In genomic region chr2:13855510-13855909, GRCm38 (mm10) we compare ENCODE assay signal across 9 mouse cellular contexts.
DNase-seq lines count a peak whose midpoint lies in the region; ATAC-seq lines count a peak whose summit lies in the region.
"Had no signal": no experiment of that assay in that cellular context is flagged by ENCODE, and none has a peak within 500 bp of the region (broad histone marks: within the 10 kb centered on the region; RNA-seq: fewer than 3 reads in every experiment).

No protein-coding gene starts in this region.

- no peak for ATAC-seq in forebrain, embryonic 16.5 days

- H3K4me2 ChIP-seq in forebrain, embryonic 16.5 days (ENCODE audit: low read length), result no peak overlapping the region
- H3K4me2 ChIP-seq: embryonic facial prominence, embryonic 13.5 days had no signal

- 72% methylated on average over 3 of the region's 3 CpGs for WGBS in forebrain, embryonic 16.5 days

- H3K4me3 ChIP-seq in forebrain, embryonic 16.5 days (replicated peaks; ENCODE audit: low read length), result no peak overlapping the region
- H3K4me3 ChIP-seq: embryonic facial prominence, embryonic 13.5 days had no signal

- no peaks in the 10 kb centered on the region for H3K36me3 ChIP-seq in forebrain, embryonic 16.5 days (ENCODE audit: control insufficient read depth, insufficient read depth)
- H3K36me3 ChIP-seq: embryonic facial prominence, embryonic 13.5 days had no signal

- H3K9me3 ChIP-seq in forebrain, embryonic 16.5 days (ENCODE audit: control insufficient read depth, low read length), result no peaks in the 10 kb centered on the region
- H3K9me3 ChIP-seq: embryonic facial prominence, embryonic 13.5 days had no signal

- no peak overlapping the region for H3K27ac ChIP-seq in forebrain, embryonic 16.5 days (ENCODE audit: low read length)
- H3K27ac ChIP-seq: embryonic facial prominence, embryonic 13.5 days had no signal

- no peaks in the 10 kb centered on the region for H3K4me1 ChIP-seq in forebrain, embryonic 16.5 days (replicated peaks; ENCODE audit: control insufficient read depth, insufficient read depth, low read length)
- H3K4me1 ChIP-seq: embryonic facial prominence, embryonic 13.5 days had no signal

- no peaks in the 10 kb centered on the region for H3K27me3 ChIP-seq in forebrain, embryonic 16.5 days (replicated peaks; ENCODE audit: control insufficient read depth, insufficient read depth, low read length)
- H3K27me3 ChIP-seq: embryonic facial prominence, embryonic 13.5 days had no signal

- H3K9ac ChIP-seq in forebrain, embryonic 16.5 days (replicated peaks; ENCODE audit: low read depth, low read length), result no peak overlapping the region
- H3K9ac ChIP-seq: embryonic facial prominence, embryonic 13.5 days had no signal

- intact Hi-C loops in heart, postnatal 25 days (cut with DNase I), result no loop called here
- intact Hi-C loops in left cerebral cortex, postnatal 10 days (cut with DNase I), result no loop called here

- DNase-seq in heart, postnatal 4 days, result peak; percentile 11
- DNase-seq in heart, postnatal 25 days (ENCODE audit: low spot score), result no peak
- peak; percentile 48 for DNase-seq in testis, postnatal 10 days (ENCODE audit: low spot score)
- DNase-seq in testis, postnatal 14 days (ENCODE audit: low spot score), result no peak
- DNase-seq in c-Kit-positive CD71-positive TER-119-positive erythroid progenitor cells, embryonic 14.5 days (ENCODE audit: low spot score), result peak; percentile 13
- DNase-seq in thymus, postnatal 14 days, result peak; percentile 12
- no peak for DNase-seq in left cerebral cortex, postnatal 10 days (ENCODE audit: extremely low spot score in 1 of 2, low spot score in 2 of 2)

Comparison
In these comparisons a context has a peak if more than half of its experiments do, and no peak if none do; other contexts are left out.
1. DNase-seq: peak in heart, postnatal 4 days (single experiment), testis, postnatal 10 days (single experiment), c-Kit-positive CD71-positive TER-119-positive erythroid progenitor cells, embryonic 14.5 days (single experiment) and thymus, postnatal 14 days (single experiment); none in heart, postnatal 25 days (single experiment), testis, postnatal 14 days (single experiment) and left cerebral cortex, postnatal 10 days (0 of 2).